21 mouse cellular contexts compared by ENCODE assay signal in genomic region chr2:69681931-69682330, GRCm38 (mm10). TPM values are rescaled to one million over a fixed set of nuclear protein-coding genes. Genes with fewer than 3 reads are reported as not detected.
DNase-seq lines count a peak whose midpoint lies in the region; ATAC-seq and TF ChIP-seq lines count a peak whose summit lies in the region.
"Had no signal": no experiment of that assay in that cellular context is flagged by ENCODE, and none has a peak within 500 bp of the region (broad histone marks: within the 10 kb centered on the region; RNA-seq: fewer than 3 reads in every experiment).

No protein-coding gene starts in this region.

- H3K79me2 ChIP-seq in myocyte (ENCODE audit: control insufficient read depth, insufficient read depth) = no peaks in the 10 kb centered on the region

- no peaks in the 10 kb centered on the region for H3K9me3 ChIP-seq in hindbrain, embryonic 10.5 days
- H3K9me3 ChIP-seq in hindbrain, embryonic 12.5 days (replicated peaks) = no peaks in the 10 kb centered on the region
- H3K9me3 ChIP-seq in midbrain, embryonic 10.5 days (replicated peaks) = no peaks in the 10 kb centered on the region
- H3K9me3 ChIP-seq in midbrain, embryonic 14.5 days (ENCODE audit: control insufficient read depth, low read length) = no peaks in the 10 kb centered on the region

- H3K27me3 ChIP-seq in hindbrain, embryonic 10.5 days (ENCODE audit: insufficient read depth, poor library complexity, severe bottlenecking) = no peaks in the 10 kb centered on the region
- no peaks in the 10 kb centered on the region for H3K27me3 ChIP-seq in hindbrain, embryonic 12.5 days
- peaks cover 62% of the 10 kb centered on the region for H3K27me3 ChIP-seq in midbrain, embryonic 10.5 days (ENCODE audit: low read depth, poor library complexity, severe bottlenecking)
- H3K27me3 ChIP-seq in midbrain, embryonic 14.5 days (ENCODE audit: control insufficient read depth, insufficient read depth, low read length) = no peaks in the 10 kb centered on the region
- H3K27me3 ChIP-seq in myocyte (ENCODE audit: control insufficient read depth, insufficient read depth, insufficient read length) = no peaks in the 10 kb centered on the region
- H3K27me3 ChIP-seq: CH12.LX, Patski had no signal

- no peak for ATAC-seq in hindbrain, embryonic 12.5 days (ENCODE audit: low FRiP score)
- no peak for ATAC-seq in midbrain, embryonic 14.5 days (ENCODE audit: low FRiP score, low TSS enrichment)
- ATAC-seq: activated CD4-positive, CD25-positive, alpha-beta regulatory T cell, adult 4 months; CD4-positive, CD25-positive, alpha-beta regulatory T cell, adult 4 months; Patski had no signal

- H3K4me1 ChIP-seq in hindbrain, embryonic 10.5 days (replicated peaks) = peaks cover 17% of the 10 kb centered on the region
- H3K4me1 ChIP-seq in hindbrain, embryonic 12.5 days = peaks cover 8% of the 10 kb centered on the region
- peaks cover 23% of the 10 kb centered on the region for H3K4me1 ChIP-seq in midbrain, embryonic 10.5 days
- H3K4me1 ChIP-seq in midbrain, embryonic 14.5 days (ENCODE audit: control insufficient read depth, insufficient read depth, low read length) = peaks cover 5% of the 10 kb centered on the region; the same call in 1 of the 2 replicates

- peaks cover 27% of the 10 kb centered on the region for H3K36me3 ChIP-seq in hindbrain, embryonic 10.5 days
- H3K36me3 ChIP-seq in hindbrain, embryonic 12.5 days = peaks cover 12% of the 10 kb centered on the region; the same call in 1 of the 2 replicates
- H3K36me3 ChIP-seq in midbrain, embryonic 10.5 days = peaks cover 22% of the 10 kb centered on the region
- H3K36me3 ChIP-seq in midbrain, embryonic 14.5 days (ENCODE audit: control insufficient read depth, insufficient read depth, low read length) = peaks cover 7% of the 10 kb centered on the region
- peaks cover 5% of the 10 kb centered on the region for H3K36me3 ChIP-seq in myocyte (ENCODE audit: control insufficient read depth, insufficient read depth)

- TF ChIP-seq POLR2A in myocyte (IDR thresholded peaks at IDR 0.05; ENCODE audit: insufficient read length, low read depth) = no peak

- peak overlapping the region; percentile 66; the same call in 1 of the 2 replicates for H3K27ac ChIP-seq in hindbrain, embryonic 10.5 days
- no peak overlapping the region for H3K27ac ChIP-seq in hindbrain, embryonic 12.5 days
- 0 out of 2 replicates have a peak overlapping the region, but pooled peaks have one; percentile 64 for H3K27ac ChIP-seq in midbrain, embryonic 10.5 days (replicated peaks)
- H3K27ac ChIP-seq in midbrain, embryonic 14.5 days (replicated peaks; ENCODE audit: low read depth, low read length) = no peak overlapping the region

- no peak overlapping the region for H3K9ac ChIP-seq in hindbrain, embryonic 12.5 days
- no peak overlapping the region for H3K9ac ChIP-seq in midbrain, embryonic 14.5 days (replicated peaks; ENCODE audit: low read length)

- WGBS in hindbrain, embryonic 10.5 days = 91% methylated on average over 4 of the region's 4 CpGs
- WGBS in hindbrain, embryonic 12.5 days = 81% methylated on average over 4 of the region's 4 CpGs
- WGBS in midbrain, embryonic 10.5 days = 83% methylated on average over 4 of the region's 4 CpGs
- 83% methylated on average over 4 of the region's 4 CpGs for WGBS in midbrain, embryonic 14.5 days

- H3K4me2 ChIP-seq in hindbrain, embryonic 12.5 days (replicated peaks) = no peak overlapping the region
- H3K4me2 ChIP-seq in midbrain, embryonic 14.5 days (ENCODE audit: low read length) = no peak overlapping the region
- H3K4me2 ChIP-seq in myocyte (ENCODE audit: low read depth) = peak overlapping the region; percentile 44

- no peak overlapping the region for H3ac ChIP-seq in myocyte (ENCODE audit: control insufficient read depth, insufficient read length)

- H3K4me3 ChIP-seq in hindbrain, embryonic 10.5 days = no peak overlapping the region
- H3K4me3 ChIP-seq in hindbrain, embryonic 12.5 days = no peak overlapping the region
- H3K4me3 ChIP-seq in midbrain, embryonic 10.5 days = no peak overlapping the region
- H3K4me3 ChIP-seq in midbrain, embryonic 14.5 days (replicated peaks; ENCODE audit: low read depth, low read length) = no peak overlapping the region
- H3K4me3 ChIP-seq in myocyte = no peak overlapping the region

- DNase-seq in hindbrain, embryonic 10.5 days (ENCODE audit: low spot score) = no peak
- DNase-seq in midbrain, embryonic 10.5 days (ENCODE audit: low spot score) = no peak
- no peak for DNase-seq in midbrain, embryonic 14.5 days
- no peak for DNase-seq in thymus, postnatal 10 days (ENCODE audit: low spot score in 2 of 2)
- DNase-seq: adrenal gland, adult 2 months; adrenal gland, adult 8-10 months; adrenal gland, postnatal 10 days; adrenal gland, postnatal 14 days; adrenal gland, postnatal 25 days; adrenal gland, postnatal 36 days; B cell, adult 2 months; cerebellum, adult 11 months; cerebellum, adult 11-12 months; cerebellum, adult 18-20 months had no signal

TF ChIP-seq in myocyte, 11 proteins besides CTCF, POLR2A, EP300 and RAD21:
- TF ChIP-seq MYOG (IDR thresholded peaks at IDR 0.05; ENCODE audit: control insufficient read depth in 1 of 3, insufficient read depth in 1 of 3, insufficient read length in 2 of 3, low read depth in 2 of 3) (peak in 2 of 3 experiments; percentile 51 to 70), TCF3 (IDR thresholded peaks at IDR 0.05; ENCODE audit: insufficient read length, low read depth) (no peak), SRF (IDR thresholded peaks at IDR 0.05; ENCODE audit: control insufficient read depth, insufficient read length, low read depth) (no peak), USF1 (IDR thresholded peaks at IDR 0.05; ENCODE audit: low read depth) (no peak), E2F4 (IDR thresholded peaks at IDR 0.05; ENCODE audit: insufficient read depth) (no peak), TCF12 (IDR thresholded peaks at IDR 0.05; ENCODE audit: insufficient read depth, poor library complexity, severe bottlenecking) (no peak), MAX (IDR thresholded peaks at IDR 0.05; ENCODE audit: low read depth) (no peak), POLR2AphosphoS2 (IDR thresholded peaks at IDR 0.05; ENCODE audit: insufficient read length, low read depth) (no peak), REST (IDR thresholded peaks at IDR 0.05; ENCODE audit: insufficient read depth, insufficient read length) (no peak), CEBPB (IDR thresholded peaks at IDR 0.05; ENCODE audit: insufficient read depth, poor library complexity, severe bottlenecking) (no peak), MYOD1 (IDR thresholded peaks at IDR 0.05; ENCODE audit: control insufficient read depth in 1 of 3, insufficient read length in 2 of 3, low read depth in 2 of 3) (peak; percentile 27 to 73 (median 43))

RNA-seq across cellular contexts. Expression of gene Klhl41, which starts 12.0 kb away (rescaled TPM):
- polyA plus RNA-seq in hindbrain, embryonic 10.5 days (2016; fragmentation: Nextera tagmentation; extraction: Ambion mirVana) = 0.29 TPM in 2 replicates
- polyA plus RNA-seq in hindbrain, embryonic 12.5 days (2016; fragmentation: Nextera tagmentation; extraction: Ambion mirVana) = 1.5 and 4.2 TPM in 2 replicates
- 0.09 and 0.15 TPM in 2 replicates for polyA plus RNA-seq in midbrain, embryonic 10.5 days (2016; fragmentation: Nextera tagmentation; extraction: Ambion mirVana)
- 0.11 and 0.21 TPM in 2 replicates for polyA plus RNA-seq in midbrain, embryonic 14.5 days (2014; fragmentation: Nextera tagmentation; extraction: Ambion mirVana)
- polyA plus RNA-seq in myocyte (2012; fragmentation: generic; extraction: Trizol) = 184 TPM
- polyA plus RNA-seq: activated CD4-positive, CD25-positive, alpha-beta regulatory T cell, adult 4 months; G1E had no signal

RNA-seq across cellular contexts. Expression of gene Fastkd1, which starts 31.4 kb away (rescaled TPM):
- polyA plus RNA-seq in hindbrain, embryonic 10.5 days (2016; fragmentation: Nextera tagmentation; extraction: Ambion mirVana) = 14.5 and 17.7 TPM in 2 replicates
- 15.6 and 16.1 TPM in 2 replicates for polyA plus RNA-seq in hindbrain, embryonic 12.5 days (2016; fragmentation: Nextera tagmentation; extraction: Ambion mirVana)
- 15.8 and 17.7 TPM in 2 replicates for polyA plus RNA-seq in midbrain, embryonic 10.5 days (2016; fragmentation: Nextera tagmentation; extraction: Ambion mirVana)
- polyA plus RNA-seq in midbrain, embryonic 14.5 days (2014; fragmentation: Nextera tagmentation; extraction: Ambion mirVana) = 15.7 and 20.1 TPM in 2 replicates
- polyA plus RNA-seq in myocyte (2012; fragmentation: generic; extraction: Trizol) = 7.5 TPM

RNA-seq across cellular contexts. Expression of gene Bbs5, which starts 35.0 kb away (rescaled TPM):
- 17.0 and 17.2 TPM in 2 replicates for polyA plus RNA-seq in hindbrain, embryonic 10.5 days (2016; fragmentation: Nextera tagmentation; extraction: Ambion mirVana)
- polyA plus RNA-seq in hindbrain, embryonic 12.5 days (2016; fragmentation: Nextera tagmentation; extraction: Ambion mirVana) = 19.6 and 26.3 TPM in 2 replicates
- 13.8 and 14.6 TPM in 2 replicates for polyA plus RNA-seq in midbrain, embryonic 10.5 days (2016; fragmentation: Nextera tagmentation; extraction: Ambion mirVana)
- 19.7 and 21.2 TPM in 2 replicates for polyA plus RNA-seq in midbrain, embryonic 14.5 days (2014; fragmentation: Nextera tagmentation; extraction: Ambion mirVana)
- 7.6 TPM for polyA plus RNA-seq in myocyte (2012; fragmentation: generic; extraction: Trizol)

RNA-seq across cellular contexts. Expression of gene Ppig, which starts 40.4 kb away (rescaled TPM):
- 78.0 and 128 TPM in 2 replicates for polyA plus RNA-seq in hindbrain, embryonic 10.5 days (2016; fragmentation: Nextera tagmentation; extraction: Ambion mirVana)
- polyA plus RNA-seq in hindbrain, embryonic 12.5 days (2016; fragmentation: Nextera tagmentation; extraction: Ambion mirVana) = 140 and 174 TPM in 2 replicates
- polyA plus RNA-seq in midbrain, embryonic 10.5 days (2016; fragmentation: Nextera tagmentation; extraction: Ambion mirVana) = 127 and 134 TPM in 2 replicates
- polyA plus RNA-seq in midbrain, embryonic 14.5 days (2014; fragmentation: Nextera tagmentation; extraction: Ambion mirVana) = 91.2 and 95.9 TPM in 2 replicates
- polyA plus RNA-seq in myocyte (2012; fragmentation: generic; extraction: Trizol) = 7.6 TPM

Comparison
In these comparisons a context has a peak if more than half of its experiments do, and no peak if none do; other contexts are left out.
1. H3K27ac ChIP-seq: peak in hindbrain, embryonic 10.5 days (single experiment) and midbrain, embryonic 10.5 days (single experiment); none in hindbrain, embryonic 12.5 days (single experiment) and midbrain, embryonic 14.5 days (single experiment).
2. RNA of gene Klhl41, which starts 12.0 kb away (polyA plus RNA-seq): 184 TPM in myocyte (single experiment); 1.5 to 4.2 TPM in hindbrain, embryonic 12.5 days, 0.29 TPM in hindbrain, embryonic 10.5 days, 0.11 to 0.21 TPM in midbrain, embryonic 14.5 days and 0.09 to 0.15 TPM in midbrain, embryonic 10.5 days; every median in the first group is over 10 times any median in the second.